Mouse (Mus musculus): ENCODE results near the gene Ccdc172. TPM values are rescaled to one million over a fixed set of nuclear protein-coding genes. Genes with fewer than 3 reads are reported as not detected.

The Ccdc172 gene
- not detected in 2 replicates for total RNA-seq (2014; rRNA removed)
- polyA plus RNA-seq (2015; fragmentation: Nextera tagmentation; extraction: Ambion mirVana), result not detected in 2 replicates

DNA sequence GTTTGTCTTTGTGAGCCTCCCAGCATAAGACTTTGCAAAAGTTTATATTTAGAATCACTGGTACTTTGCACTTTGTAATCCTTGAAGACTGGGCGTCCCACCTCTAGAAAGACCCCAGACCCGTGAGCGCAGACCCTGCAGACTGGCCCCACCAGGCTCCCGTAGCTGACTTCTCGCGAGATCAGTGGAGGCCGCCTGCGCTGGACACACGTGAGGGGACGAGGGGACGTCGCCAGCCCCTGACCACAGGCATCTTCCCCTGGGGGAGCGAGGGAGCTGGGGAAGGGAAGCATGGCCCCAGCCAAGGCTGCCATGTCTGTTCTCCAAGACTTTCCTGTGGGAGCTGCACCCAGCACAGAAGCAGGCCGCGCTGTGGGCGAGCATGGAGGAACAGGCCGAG lies at the start of gene Ccdc172:
Gene Ccdc172 (plus strand): TSS at position 176 of the 400 bp plus-strand sequence.
- WGBS, result 97% methylated on average over 17 of the region's 17 CpGs
- H3K27ac ChIP-seq, result no peak within 1 kb of the TSS
- no peak within 1 kb of the TSS for H3K4me2 ChIP-seq (ENCODE audit: low read depth, low read length)
- H3K9me3 ChIP-seq (ENCODE audit: low read length), result no peaks in the 10 kb centered on the region
- no peak within 1 kb of the TSS for H3K4me3 ChIP-seq (ENCODE audit: low read length)
- TF ChIP-seq CTCF (IDR thresholded peaks at IDR 0.05; ENCODE audit: low read depth), result no peak
- H3K36me3 ChIP-seq (ENCODE audit: insufficient read depth, low read length), result no peaks in the 10 kb centered on the region
- no peak for DNase-seq (ENCODE audit: low spot score)
- no peak within 1 kb of the TSS for H3K9ac ChIP-seq (replicated peaks; ENCODE audit: low read length)
- no peaks in the 10 kb centered on the region for H3K4me1 ChIP-seq (ENCODE audit: insufficient read depth, low read length)
- H3K27me3 ChIP-seq (ENCODE audit: insufficient read depth, low read length), result no peaks in the 10 kb centered on the region
- ATAC-seq, result no peak

DNA sequence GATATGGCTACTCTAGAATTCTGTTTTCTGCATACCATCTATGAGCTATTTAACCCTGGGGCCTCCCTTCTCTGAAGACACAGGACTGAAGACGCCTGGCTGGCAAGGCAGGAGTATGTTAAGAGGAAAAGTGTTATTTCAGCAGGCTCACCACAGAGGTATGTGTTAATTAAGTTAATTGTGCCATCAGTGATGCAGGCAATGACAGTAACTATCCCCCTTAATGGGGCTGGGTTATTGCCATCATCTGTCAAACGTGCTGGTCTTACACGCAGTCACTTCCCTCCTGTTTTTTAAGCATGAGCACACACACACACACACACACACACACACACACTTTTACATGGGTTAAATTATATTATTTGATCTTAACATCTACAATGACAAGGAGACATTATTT lies 48.0 kb upstream of the Ccdc172 start:
- Histone ChIP-seq H3K27me3 (ENCODE audit: insufficient read depth, low read length) (no peaks in the 10 kb centered on the region), H3K4me1 (ENCODE audit: insufficient read depth, low read length) (no peaks in the 10 kb centered on the region), H3K9ac (replicated peaks; ENCODE audit: low read length) (no peak overlapping the region), H3K27ac (no peak overlapping the region), H3K4me3 (ENCODE audit: low read length) (no peak overlapping the region), H3K9me3 (ENCODE audit: low read length) (no peaks in the 10 kb centered on the region), H3K4me2 (ENCODE audit: low read depth, low read length) (no peak overlapping the region), H3K36me3 (ENCODE audit: insufficient read depth, low read length) (no peaks in the 10 kb centered on the region)
- no peak for TF ChIP-seq CTCF (IDR thresholded peaks at IDR 0.05; ENCODE audit: low read depth)
- ATAC-seq (no peak), DNase-seq (ENCODE audit: low spot score) (peak; percentile 9)
- WGBS, result 64% methylated on average over 3 of the region's 3 CpGs

DNA sequence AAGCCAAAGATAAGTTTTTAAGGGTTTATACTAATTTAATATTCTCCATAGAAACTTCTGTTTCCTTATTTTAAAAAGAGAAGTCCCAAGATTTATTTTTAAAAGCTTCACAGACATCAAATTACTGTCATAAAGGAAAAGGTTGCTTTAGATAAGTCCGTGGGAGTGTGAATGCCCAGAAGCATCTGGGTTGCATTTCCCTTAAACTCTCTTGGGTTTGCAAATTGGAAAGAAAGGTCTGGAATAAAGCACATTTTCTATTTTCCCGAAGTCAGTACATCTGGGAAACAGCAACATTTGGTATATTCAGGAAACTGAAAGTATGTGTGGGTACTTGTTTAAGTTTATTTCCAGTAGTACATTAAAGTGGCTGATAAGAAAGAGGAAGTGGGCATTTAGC lies 43.5 kb upstream of the Ccdc172 start:
- no peak for ATAC-seq
- no peaks in the 10 kb centered on the region for H3K4me1 ChIP-seq (ENCODE audit: insufficient read depth, low read length)
- 55% methylated on average over 2 of the region's 2 CpGs for WGBS
- H3K4me2 ChIP-seq (ENCODE audit: low read depth, low read length), result no peak overlapping the region
- no peak for DNase-seq (ENCODE audit: low spot score)
- H3K9me3 ChIP-seq (ENCODE audit: low read length), result no peaks in the 10 kb centered on the region
- H3K27me3 ChIP-seq (ENCODE audit: insufficient read depth, low read length), result no peaks in the 10 kb centered on the region
- H3K4me3 ChIP-seq (ENCODE audit: low read length), result no peak overlapping the region
- no peak overlapping the region for H3K9ac ChIP-seq (replicated peaks; ENCODE audit: low read length)
- TF ChIP-seq CTCF (IDR thresholded peaks at IDR 0.05; ENCODE audit: low read depth), result no peak
- H3K27ac ChIP-seq, result no peak overlapping the region
- H3K36me3 ChIP-seq (ENCODE audit: insufficient read depth, low read length), result no peaks in the 10 kb centered on the region

DNA sequence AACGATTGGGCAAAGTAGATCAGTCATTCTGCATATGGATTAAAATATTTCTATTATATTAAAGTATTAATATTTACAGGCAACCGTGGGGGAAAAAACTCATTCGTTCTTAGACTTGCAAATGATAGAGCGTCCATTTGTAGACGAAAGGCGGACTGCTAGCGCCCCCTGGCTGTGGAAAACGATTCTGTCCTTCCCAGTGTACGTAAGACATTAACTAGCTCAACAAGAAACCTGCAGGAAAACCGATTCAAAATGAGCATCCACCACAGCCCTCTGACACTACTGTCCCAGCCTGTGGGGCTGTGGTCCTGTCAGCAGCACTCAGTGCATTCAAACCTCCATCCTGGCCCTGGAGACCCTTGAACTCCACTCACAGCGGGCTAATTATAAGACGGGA lies 42.4 kb upstream of the Ccdc172 start:
- Histone ChIP-seq H3K9ac (replicated peaks; ENCODE audit: low read length) (no peak overlapping the region), H3K27me3 (ENCODE audit: insufficient read depth, low read length) (no peaks in the 10 kb centered on the region), H3K4me3 (ENCODE audit: low read length) (no peak overlapping the region), H3K27ac (no peak overlapping the region), H3K9me3 (ENCODE audit: low read length) (no peaks in the 10 kb centered on the region), H3K4me2 (ENCODE audit: low read depth, low read length) (no peak overlapping the region), H3K36me3 (ENCODE audit: insufficient read depth, low read length) (no peaks in the 10 kb centered on the region), H3K4me1 (ENCODE audit: insufficient read depth, low read length) (no peaks in the 10 kb centered on the region)
- ATAC-seq (peak; percentile 27; the same call in 1 of the 2 replicates), DNase-seq (ENCODE audit: low spot score) (peak; percentile 96)
- 13% methylated on average over 12 of the region's 12 CpGs for WGBS
- peak; percentile 91 for TF ChIP-seq CTCF (IDR thresholded peaks at IDR 0.05; ENCODE audit: low read depth)

DNA sequence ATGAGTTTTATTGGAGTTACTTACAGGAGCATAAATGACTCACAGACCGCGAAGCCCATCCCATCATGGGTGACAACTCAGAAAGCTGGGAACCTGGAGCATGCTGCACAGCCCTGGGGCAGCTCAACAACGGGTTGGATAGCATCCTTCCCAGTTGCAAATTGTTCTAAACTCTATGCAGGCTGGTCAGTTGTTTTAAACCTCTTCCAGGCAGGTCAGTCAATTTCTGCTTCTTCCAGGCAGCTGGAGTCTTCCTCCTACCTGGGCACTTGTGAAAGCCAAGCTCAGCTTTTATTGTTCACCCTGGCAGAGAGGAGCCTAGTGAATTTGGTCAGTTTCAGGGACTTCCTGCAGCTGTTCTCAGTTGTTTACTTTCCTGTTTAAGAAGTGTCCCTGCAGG lies 37.5 kb upstream of the Ccdc172 start:
- Histone ChIP-seq H3K4me1 (ENCODE audit: insufficient read depth, low read length) (no peaks in the 10 kb centered on the region), H3K36me3 (ENCODE audit: insufficient read depth, low read length) (no peaks in the 10 kb centered on the region), H3K4me3 (ENCODE audit: low read length) (no peak overlapping the region), H3K27ac (no peak overlapping the region), H3K27me3 (ENCODE audit: insufficient read depth, low read length) (no peaks in the 10 kb centered on the region), H3K4me2 (ENCODE audit: low read depth, low read length) (no peak overlapping the region), H3K9ac (replicated peaks; ENCODE audit: low read length) (no peak overlapping the region), H3K9me3 (ENCODE audit: low read length) (no peaks in the 10 kb centered on the region)
- no peak for TF ChIP-seq CTCF (IDR thresholded peaks at IDR 0.05; ENCODE audit: low read depth)
- no peak for ATAC-seq
- DNase-seq (ENCODE audit: low spot score), result no peak
- 90% methylated on average over 3 of the region's 3 CpGs for WGBS

DNA sequence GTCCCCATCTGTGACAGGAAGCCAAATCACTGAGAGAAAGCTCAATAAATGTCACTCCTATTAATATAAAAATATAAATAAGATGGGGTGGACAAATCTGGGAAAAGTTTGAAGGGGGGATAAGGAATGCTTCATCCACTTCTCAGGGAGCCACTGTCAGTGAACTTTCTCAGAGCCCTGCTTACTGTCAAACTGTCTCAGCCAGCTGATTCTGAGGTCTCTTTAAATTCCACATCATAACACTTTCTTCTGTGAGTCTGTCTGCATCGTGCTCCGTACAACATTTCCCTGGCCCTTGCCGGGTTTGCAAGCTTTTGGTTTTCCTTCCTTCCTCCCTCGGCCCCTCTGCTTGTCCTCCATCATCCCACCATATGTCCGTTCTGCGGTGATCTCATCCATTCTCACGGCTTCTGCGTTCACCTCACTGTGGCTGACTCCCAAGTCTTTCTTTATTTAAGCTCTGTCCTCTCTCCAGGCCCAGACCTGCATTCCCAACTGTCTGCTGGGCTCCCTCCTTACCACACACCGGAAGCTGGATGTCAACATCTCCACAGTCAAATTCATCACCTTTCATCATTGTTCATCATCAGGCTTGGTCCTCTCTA lies 29.3 kb upstream of the Ccdc172 start:
- WGBS, result 78% methylated on average over 9 of the region's 9 CpGs
- H3K9ac ChIP-seq (replicated peaks; ENCODE audit: low read length), result no peak overlapping the region
- H3K27ac ChIP-seq, result no peak overlapping the region
- no peak overlapping the region for H3K4me2 ChIP-seq (ENCODE audit: low read depth, low read length)
- no peak for TF ChIP-seq CTCF (IDR thresholded peaks at IDR 0.05; ENCODE audit: low read depth)
- no peaks in the 10 kb centered on the region for H3K36me3 ChIP-seq (ENCODE audit: insufficient read depth, low read length)
- no peaks in the 10 kb centered on the region for H3K9me3 ChIP-seq (ENCODE audit: low read length)
- DNase-seq (ENCODE audit: low spot score) (no peak), ATAC-seq (no peak)
- no peak overlapping the region for H3K4me3 ChIP-seq (ENCODE audit: low read length)
- no peaks in the 10 kb centered on the region for H3K4me1 ChIP-seq (ENCODE audit: insufficient read depth, low read length)
- H3K27me3 ChIP-seq (ENCODE audit: insufficient read depth, low read length), result no peaks in the 10 kb centered on the region

DNA sequence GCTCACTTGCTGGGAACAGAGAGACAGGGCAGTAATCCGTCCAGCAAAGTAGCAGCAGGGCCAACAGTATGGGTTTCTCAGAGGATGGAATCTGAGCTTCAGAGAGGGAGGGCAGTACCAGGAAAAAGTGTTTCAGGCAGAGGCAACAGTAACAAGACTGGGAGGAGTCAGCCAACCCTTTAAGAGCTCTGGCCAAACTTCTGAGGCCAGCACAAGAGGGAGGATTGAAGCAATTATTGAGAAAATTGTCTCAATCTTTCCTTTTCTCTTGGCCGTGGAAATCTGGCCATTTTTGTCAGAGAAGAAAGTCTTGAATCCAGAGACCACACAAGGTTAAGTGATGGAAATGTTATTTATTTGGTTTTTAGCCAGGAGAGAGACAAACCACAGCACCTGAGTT lies 25.1 kb upstream of the Ccdc172 start:
- ATAC-seq (no peak), DNase-seq (ENCODE audit: low spot score) (no peak)
- no peaks in the 10 kb centered on the region for H3K9me3 ChIP-seq (ENCODE audit: low read length)
- no peak for TF ChIP-seq CTCF (IDR thresholded peaks at IDR 0.05; ENCODE audit: low read depth)
- 63% methylated on average over 2 of the region's 2 CpGs for WGBS
- no peak overlapping the region for H3K9ac ChIP-seq (replicated peaks; ENCODE audit: low read length)
- H3K36me3 ChIP-seq (ENCODE audit: insufficient read depth, low read length), result no peaks in the 10 kb centered on the region
- no peaks in the 10 kb centered on the region for H3K27me3 ChIP-seq (ENCODE audit: insufficient read depth, low read length)
- no peak overlapping the region for H3K27ac ChIP-seq
- no peaks in the 10 kb centered on the region for H3K4me1 ChIP-seq (ENCODE audit: insufficient read depth, low read length)
- no peak overlapping the region for H3K4me2 ChIP-seq (ENCODE audit: low read depth, low read length)
- no peak overlapping the region for H3K4me3 ChIP-seq (ENCODE audit: low read length)

Measured in hindbrain, postnatal 0 days (tissue).